Mouse (Mus musculus): Measurements from ENCODE around the gene Kpnb1. TPM values are rescaled to one million over a fixed set of nuclear protein-coding genes. Genes with fewer than 3 reads are reported as not detected.

The Kpnb1 gene
- total RNA-seq, 2 experiments from 2014 or later: 125 to 136 TPM

DNA sequence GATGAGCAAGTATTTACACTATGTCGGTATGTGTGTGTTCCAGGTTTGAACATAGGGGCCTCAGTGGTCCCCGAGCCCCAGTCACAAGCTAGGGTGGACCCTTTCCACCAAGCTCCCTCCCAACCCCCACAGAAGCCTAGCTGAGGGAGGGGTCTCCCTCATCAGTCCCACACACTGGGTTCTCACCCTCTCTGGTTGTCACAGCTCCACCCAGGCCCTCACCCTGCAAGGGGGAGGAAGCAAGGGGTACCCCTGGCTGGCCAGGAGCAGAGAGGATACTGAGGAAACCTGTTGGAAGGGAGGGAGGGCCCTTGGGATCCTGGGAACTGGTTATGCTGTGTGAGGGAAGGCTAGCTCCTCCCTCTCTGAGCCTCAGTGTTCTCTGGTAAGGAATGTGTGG, 42.4 kb downstream of the Kpnb1 start:
- no peak for DNase-seq (ENCODE audit: low spot score in 2 of 2)

DNA sequence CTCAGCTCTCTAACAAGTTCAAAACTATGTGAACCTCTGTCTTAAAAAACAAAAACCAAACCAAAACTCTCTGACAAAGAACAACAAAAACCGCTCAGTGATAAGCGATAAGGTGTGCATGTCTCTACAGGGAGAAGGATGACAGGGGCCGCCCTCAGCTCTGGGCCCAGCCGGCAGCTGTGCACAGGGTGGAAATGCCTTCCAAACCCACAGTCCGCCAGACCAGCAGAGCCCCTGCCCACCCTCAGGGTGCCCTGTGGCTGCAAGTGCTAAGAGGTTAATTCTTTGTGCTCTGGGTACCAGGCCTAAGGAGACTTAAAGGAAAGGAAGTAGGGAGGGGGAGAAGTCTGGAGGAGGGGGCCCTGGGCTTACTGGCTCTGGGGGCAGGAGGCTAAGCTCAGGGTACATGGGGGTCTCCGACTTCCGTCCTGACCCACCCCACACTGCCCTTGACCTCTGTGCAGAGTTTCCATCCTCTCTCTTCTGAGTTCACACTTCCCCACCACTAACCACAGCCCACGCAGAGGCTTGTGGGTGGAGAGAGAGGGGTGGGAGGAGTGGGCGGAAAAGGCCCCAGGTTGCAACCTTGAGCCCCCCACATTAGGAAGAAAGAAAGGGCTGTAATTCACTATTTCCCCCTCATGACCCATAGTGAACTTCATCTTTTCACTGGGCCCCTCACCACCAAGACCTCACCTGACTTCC, 44.3 kb downstream of the Kpnb1 start:
- DNase-seq (ENCODE audit: low spot score in 2 of 2): no peak

DNA sequence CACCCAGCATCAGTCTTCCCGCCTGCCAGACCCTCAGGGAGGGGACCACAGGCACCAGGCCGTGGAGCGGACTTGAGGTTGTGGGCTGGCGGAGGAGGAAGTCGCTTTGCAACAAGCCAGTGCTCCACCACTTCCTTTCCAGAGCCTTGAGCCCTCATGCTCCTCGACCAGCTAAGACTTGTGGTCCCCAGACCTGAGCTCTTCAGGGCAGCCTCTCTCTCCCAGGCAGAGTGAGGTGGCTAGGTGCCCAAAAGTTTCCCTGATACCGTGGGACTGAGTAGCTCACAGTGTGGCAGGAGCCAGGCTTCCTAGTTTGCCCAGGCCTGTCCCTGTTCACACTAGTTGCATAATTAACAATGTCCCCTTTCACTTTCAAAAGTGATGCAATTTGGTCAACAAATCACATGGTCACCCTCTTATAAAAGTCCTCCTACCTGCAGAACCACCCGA, 45.5 kb downstream of the Kpnb1 start:
- DNase-seq (ENCODE audit: low spot score in 2 of 2): no peak

DNA sequence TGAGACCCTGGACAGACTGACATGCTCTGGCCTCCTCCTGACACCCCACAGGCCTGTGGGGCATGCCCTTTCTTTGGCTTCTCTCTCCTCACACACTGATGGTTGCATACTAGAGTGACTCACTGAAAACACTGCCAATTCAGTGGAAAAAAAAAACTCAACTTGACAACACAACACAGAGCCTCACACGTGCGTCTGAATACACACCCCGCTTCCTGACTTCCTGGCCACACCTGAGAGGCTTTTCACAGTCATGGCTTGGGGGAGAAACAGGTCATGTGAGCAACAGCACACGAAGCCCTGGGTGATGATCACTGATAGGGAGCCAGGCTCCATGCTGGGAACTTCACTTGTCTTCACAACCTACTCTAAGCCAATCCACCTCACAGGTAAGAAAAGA, 46.9 kb downstream of the Kpnb1 start:
- no peak for DNase-seq (ENCODE audit: low spot score in 2 of 2)

DNA sequence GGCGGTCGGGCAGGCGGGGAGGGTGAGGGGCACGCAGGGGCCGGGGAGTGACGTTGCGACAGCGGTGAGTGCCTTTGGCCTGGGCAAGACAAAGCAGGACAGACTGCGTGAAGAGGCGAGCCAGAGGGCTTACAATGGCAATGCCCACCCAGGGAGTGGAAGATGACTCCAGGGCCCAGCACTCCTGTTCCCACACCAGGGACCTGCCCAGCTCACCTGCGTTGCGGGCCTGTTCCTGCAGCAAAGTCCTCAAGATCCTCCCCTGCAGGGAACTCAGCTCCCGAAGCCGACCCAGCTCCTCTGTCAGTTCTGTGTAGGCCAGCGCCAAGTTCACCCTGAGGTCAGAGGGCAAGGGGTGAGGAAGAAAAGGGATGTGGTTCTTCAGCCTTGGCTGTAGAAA, 48.4 kb downstream of the Kpnb1 start:
- DNase-seq (ENCODE audit: low spot score in 2 of 2): no peak

DNA sequence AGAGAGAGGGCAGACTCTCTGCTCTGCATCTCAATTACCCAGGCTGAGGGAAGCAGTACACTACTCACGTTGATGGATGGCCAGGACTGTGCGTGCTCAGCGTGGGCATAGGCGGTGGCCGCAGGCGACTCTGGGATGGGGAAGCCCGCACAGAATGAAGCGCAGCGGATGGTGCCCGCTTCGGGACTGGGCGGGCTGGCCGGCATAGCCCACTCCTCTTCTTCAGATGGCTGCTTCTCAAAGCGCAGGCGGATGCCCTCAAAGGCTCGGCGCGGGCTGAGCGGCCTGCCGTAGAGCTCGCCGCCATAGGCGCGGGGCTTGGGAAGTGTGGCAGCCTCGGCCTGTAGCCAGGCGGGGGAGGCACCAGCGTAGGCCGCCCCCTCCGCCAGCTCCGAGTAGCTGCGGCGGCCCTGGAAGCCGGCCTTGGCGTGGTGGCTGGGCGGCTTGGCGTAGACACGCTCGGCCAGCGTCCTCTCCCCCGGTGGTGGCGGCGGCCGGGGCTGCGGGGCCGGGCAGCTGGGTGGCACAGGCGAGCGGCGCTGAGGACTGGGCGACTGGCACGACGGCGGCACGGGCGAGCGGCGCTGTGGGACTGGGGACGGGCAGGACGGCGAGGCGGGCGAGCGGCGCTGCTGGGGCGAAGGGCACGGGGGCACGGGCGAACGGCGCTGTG, 49.0 kb downstream of the Kpnb1 start:
- peak; percentile 58 to 72 for DNase-seq (ENCODE audit: low spot score in 2 of 2)

DNA sequence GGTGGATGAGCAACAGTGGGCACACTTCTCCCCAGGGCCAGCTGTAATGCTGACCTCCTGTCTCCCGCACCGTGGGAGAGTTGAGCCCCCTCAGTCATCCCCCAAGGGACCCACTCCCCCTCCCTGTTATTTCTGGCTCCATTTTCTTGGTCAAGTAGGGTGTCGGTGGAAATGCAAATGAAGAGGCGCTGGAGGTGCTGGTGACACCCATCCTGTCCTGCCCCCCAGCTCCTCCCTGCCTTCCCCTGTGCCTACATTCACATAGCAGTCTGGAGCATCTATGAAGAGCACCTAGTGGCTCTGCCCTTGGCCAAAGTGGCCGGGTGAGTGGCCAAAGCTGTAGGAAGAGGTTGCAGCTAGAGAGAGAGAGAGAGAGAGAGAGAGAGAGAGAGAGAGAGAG, 54.4 kb downstream of the Kpnb1 start:
- no peak for DNase-seq (ENCODE audit: low spot score in 2 of 2)

DNA sequence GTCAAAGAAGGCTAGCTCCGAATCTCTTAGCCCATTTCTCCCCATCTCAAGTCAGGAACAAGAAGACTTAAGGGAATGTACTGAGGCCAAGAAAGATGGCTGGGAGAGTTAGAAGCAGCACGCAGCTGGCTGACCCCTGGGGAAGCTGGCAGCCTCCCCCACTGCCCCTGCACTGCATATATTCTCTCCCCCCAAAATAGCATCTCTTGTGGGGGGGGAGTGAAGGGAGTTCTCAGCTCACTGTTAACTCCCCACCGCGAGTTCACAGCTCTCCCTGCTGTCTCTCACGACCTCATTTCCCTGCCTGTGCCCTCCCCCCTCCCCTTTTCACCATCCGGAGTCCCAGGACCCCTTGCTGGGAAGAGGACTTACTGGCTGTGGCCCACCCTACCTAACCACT, 55.5 kb downstream of the Kpnb1 start:
- no peak for DNase-seq (ENCODE audit: low spot score in 2 of 2)

DNA sequence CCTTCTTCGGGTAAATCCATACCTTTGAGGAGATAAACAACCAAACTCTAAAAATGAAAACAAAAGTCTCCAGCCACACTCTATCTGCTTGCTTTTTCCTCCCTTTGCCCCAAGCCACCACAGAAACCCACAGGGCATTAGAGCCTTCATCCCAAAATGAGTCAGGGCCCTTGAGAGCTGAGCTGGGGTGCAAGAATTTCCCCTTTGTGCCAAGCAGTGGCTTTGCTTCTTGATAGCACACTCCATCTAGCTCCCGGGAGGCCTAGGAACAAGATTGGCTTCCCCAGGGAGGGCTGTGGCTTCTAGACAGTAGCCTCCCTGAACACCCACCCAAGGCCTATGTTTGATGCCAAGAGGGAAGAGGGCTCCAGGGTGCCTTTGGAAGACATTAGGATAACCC, 56.0 kb downstream of the Kpnb1 start:
- DNase-seq (ENCODE audit: low spot score in 2 of 2): no peak

DNA sequence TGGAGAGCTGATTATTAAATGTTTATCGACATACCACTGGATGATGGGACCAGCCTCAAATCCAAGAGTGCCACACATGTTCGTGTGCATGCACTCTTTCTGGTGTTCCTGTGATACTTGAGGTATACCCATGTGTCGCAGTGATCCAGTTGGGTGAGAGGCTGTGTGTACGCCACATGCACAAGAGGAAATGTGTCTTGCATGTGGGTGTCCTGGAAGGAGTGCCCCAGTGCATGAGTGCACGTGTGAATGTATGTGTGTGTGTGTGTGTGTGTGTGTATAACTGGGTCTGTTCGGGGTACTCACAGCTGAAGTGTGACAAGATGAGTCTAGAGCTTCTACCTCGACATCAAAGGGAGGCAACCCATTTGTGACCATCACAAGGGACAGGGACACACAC, 57.4 kb downstream of the Kpnb1 start:
- DNase-seq (ENCODE audit: low spot score in 2 of 2): no peak

DNA sequence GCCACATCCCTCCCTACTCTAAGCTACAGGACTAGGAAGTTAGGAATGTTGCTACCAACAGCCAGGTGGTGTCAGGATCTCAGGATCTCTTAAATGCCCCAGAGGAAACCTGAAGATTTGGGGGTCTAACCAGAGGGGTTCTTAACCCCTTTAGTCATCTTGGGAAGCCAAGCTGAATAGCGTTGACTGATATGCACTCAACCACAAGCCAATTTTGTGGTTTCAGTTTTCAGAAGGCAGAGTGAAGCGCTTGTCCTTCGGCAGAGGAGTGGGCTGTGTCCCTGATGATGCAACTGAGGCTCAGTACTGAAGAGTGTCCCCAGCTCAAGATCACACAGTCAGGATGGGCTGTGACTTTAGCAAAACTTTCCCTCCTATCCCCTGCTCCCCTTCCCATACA, 58.7 kb downstream of the Kpnb1 start:
- no peak for DNase-seq (ENCODE audit: low spot score in 2 of 2)

DNA sequence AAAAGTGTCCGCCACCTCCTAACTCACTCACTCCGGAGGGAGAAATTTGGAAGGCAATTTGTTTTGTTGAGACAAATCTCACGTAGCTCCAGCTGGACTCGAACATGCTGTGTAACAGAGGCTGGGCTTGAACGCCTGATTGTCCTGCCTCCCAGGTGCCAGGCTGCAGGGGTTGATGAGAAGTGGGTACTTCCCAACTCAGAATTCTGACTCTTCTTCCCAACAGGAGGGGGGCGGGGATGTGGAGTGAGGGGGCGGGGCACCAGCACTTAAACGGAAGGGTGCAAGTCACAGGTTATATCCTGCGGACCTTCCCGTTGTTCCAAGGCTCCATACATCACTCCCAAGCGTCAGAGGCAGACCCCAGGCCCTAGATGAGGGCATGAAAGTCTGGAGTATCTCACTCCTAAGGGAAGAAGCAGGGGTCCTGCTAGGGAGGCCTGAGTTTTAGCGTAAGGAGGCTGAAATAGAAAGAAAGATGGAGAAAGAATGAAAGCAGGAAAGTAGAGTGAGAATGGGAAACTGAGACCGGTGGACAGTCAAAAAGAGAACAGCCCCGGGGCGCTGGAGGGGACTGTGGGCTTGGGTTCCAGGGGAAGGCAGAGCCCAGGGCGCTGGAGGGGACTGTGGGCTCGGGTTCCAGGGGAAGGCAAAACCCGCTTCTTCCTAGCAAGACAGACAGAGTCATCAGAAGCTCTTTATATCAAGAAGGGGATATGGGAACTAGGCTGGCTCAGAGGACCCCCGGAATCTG, 60.0 kb downstream of the Kpnb1 start:
- DNase-seq (ENCODE audit: low spot score in 2 of 2): no peak

DNA sequence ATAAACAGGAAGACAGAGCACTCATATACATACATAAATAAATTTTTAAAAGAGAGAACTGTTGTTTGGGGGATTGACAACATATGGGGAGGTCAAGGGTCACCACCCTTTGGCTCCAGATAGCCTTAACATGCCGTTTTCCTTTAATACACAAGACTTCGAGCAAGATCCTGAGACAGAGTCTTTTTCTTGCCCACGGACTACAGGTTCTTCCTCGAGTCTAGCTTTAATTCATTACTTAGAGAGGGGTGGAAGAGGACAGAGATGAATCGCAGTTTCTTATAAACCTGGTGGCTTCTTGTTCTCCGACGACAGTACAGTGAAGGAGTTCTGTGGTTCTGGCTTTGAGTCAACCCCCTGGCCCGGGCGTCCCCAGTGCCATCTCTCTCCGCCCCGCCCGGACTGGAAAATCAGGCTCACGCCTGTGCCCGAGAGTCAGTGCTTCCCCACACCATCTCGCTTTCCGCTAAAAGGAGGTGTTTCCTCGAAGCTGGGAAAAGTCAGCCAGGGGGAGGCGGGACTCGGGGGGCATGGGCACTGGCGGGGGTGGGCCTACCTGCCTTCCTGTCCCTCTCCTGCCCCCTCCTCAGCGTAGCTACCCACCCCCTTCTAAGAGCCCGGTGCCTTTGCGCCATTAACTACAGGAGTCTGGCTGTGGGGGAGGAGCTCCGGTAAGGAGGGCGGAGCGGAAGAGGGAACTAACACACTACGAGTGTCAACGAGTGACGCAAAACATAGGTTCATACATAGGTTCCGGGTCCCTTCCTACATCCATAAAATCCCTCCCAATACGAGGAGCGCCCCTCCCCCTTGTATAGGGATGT, 60.8 kb downstream of the Kpnb1 start:
- no peak for DNase-seq (ENCODE audit: low spot score in 2 of 2)

DNA sequence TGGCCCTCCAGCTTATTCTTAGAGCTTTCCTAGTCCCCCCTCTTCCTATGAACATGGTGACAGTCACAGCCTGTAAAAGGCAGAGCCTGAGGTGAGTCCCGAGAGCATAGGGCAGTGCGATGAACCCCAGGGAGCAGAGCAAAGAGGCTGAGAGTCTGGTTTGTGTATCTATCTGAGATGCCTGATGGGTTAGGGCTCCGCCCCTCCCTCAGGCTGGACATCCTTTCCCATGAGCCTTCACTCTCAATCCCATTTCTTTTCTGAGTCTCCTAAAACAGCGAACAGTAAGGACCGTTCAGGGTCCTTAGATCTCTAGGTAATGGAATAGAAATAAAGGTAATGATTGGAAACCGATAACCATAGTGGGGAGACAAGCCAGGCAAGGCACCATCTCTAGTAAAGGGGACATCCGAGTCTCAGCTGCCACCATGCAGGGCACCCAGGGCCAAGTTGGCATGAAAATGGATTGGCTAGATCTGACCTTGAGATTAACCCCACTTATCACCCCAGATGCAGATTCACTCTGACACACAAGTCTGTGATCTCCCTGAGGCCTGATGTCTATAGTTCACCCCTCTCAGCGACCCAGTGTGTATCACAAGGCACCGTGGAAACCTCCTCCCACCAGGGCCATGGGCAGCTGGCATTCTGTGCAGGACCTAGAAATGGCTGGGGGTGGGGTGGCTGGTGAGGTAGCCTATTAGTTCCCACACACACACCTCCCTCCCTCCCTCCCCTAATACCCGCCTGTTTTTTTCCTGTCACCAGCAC, 63.2 kb downstream of the Kpnb1 start:
- no peak for DNase-seq (ENCODE audit: low spot score in 2 of 2)

DNA sequence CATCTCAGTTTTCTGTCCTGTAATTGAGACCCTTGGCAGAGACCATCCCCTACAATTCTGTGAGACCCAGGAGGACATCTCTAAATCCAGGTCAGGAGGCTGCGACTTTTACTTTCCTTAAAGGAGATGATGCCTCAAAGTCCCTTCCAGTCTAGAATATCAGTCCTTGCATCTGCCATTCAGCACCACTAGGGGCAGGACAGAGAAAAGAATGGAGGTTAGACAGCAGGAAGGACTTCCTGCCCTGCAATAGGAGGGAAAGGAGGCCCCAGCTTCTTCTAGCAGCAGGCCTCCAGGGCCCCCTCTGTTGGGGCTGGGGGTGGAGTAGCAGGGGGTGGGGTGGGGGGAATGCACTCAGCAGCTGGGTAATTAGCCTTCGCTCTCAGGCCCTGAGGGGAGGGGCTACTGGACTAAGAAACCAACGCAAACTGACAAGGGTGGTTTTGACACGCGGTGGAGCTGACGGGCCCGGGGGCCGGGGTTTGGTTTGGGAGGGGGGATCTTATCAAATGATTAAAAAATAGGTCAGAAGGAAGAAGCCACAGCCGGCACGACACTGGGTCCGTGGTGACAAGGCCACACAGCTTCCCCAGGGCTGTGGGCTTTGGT, 64.3 kb downstream of the Kpnb1 start:
- DNase-seq (ENCODE audit: low spot score in 2 of 2): no peak

DNA sequence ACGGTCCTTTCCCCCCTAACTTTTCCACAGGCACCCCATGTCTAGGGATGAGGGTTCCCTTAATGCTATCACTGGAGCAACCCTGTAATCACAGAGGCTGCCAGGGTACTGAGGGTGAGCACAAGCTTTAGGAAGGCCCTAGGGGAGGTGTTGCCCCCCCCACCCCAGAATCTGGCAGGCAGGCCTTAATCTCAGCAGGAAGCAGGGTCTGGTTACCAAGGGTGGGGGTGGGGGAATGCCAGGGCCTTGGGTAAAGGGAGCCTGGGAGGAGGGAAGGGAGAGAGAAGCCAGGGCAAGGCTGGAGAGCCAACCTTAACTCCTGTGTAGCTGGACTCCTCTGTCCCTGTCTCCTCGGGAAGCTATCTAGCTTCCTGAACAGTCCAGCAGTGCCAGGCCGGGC, 67.0 kb downstream of the Kpnb1 start:
- no peak for DNase-seq (ENCODE audit: low spot score in 2 of 2)

DNA sequence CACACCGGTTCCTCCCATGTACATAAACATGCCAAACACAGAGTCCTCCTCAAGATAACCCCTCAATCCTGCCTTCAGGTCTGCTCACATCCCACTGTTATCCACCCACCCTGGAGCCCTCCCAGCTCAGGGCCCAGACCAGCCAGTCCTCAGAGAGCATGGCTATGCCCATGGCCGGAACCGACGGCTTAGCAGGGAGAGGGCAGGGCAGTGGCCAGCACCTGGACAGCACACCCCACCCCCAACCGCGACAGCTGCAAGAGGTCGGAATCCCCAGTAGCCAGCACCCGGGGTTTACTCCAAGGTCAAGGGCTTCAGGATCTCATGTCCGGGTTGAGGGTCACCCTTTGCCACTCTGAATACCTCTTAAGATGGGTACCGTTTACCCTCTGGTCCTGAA, 67.5 kb downstream of the Kpnb1 start:
- DNase-seq (ENCODE audit: low spot score in 2 of 2): no peak

DNA sequence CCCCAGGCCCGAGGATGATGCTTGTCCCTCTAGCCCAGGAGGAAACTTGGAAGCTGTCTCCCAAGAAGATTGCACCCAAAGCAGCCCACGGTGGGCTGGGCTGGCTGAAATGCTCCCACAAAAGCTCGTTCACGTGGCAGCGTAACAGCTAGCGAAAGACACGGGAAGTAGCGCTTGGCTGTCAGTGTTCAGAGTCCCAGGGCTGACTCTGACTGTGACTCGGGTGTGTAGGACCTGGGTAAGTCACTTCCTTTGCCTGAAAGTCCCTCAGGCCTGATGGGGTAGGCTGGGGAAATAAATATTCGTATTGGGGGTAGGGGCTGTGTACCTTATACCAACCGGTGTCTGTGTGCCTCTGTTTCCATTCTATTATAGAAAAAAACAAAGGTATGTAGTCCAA, 71.9 kb downstream of the Kpnb1 start:
- no peak for DNase-seq (ENCODE audit: low spot score in 2 of 2)

DNA sequence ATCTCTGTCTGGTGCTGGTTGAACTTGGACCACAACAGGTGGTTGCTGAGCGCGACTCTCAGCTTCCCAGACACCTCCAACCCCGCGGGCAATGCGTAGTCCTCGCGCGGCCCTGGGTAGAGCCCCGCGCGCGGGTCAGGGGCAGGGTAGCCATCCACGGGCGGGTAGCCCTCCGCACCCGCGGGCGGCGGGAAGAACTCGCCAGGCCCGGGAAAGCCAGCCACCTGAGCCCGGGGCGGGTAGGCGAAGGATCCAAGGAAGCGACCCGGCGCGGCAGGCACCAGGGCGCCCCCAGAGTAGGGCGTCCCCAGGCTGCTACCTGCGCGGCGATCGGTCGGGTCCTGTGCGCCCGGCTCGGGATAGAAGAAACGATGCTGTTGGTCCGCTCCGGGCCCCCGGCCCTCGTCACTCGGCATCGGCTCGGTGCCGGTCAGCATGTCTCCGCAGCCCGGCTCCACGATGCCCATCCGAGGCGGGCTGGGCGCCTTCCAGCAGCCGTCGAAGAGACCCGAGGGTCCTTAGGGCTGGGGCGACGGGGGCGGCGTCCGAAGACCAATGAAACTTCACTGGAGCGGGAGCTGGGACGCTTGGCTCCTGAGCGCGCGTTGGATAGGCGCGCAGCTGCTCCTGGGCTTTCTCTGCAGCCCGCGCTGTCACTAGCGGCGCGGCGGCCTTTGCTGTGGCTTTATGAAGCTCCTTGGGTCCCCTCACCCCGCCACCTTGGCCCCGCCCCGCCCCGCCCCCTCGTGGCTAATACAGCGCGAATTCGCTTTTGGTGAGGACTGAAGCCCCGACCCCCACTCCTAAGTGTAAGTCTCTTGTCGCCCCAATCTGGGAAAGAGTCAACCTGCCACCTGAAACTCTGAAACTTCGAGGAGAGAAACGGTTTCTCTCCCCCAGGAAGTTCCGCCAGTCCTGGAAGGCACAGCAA, 72.7 kb downstream of the Kpnb1 start, which contains the start of gene Tbx21:
Gene Tbx21 (minus strand): TSS at position 661 of the 931 bp plus-strand sequence.
- no peak for DNase-seq (ENCODE audit: low spot score in 2 of 2)

Data from layer of hippocampus, postnatal 10 days (tissue).